Mouse (Mus musculus): ENCODE results near the gene Asns.

GRCm38 (mm10) chr6:7686047-7686446, 7.0 kb downstream of the Asns start:
- TF ChIP-seq POLR2A (IDR thresholded peaks at IDR 0.05; ENCODE audit: low read depth, low read length) = no peak
- no peak for TF ChIP-seq CTCF (IDR thresholded peaks at IDR 0.05; ENCODE audit: extremely low read depth, insufficient read depth, insufficient read length, insufficient replicate concordance)
